Mouse (Mus musculus): ENCODE data around the gene Calm2. TPM values are rescaled to one million over a fixed set of nuclear protein-coding genes. Genes with fewer than 3 reads are reported as not detected.

The Calm2 gene
- polyA plus RNA-seq, 1 experiment, result 57.3 TPM

DNA sequence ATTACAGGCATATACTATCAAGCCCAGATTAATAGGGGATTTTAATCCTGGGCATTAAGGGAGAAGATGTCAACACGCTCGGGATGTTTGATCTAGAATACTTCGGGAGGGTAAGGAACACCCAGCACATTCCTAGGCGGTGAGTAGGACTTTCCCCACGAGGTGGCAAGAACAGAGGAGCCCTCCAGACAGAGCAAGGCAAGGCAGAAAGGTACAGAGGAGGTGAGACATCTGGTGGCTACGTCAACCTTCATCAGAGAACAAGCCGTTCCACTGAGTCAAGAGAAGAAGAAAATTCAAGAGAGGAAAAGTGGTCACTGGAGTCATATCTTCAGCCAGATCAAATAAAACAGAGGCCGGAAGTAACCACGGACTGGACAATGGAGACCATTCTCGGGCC, 26.1 kb upstream of the Calm2 start:
- Histone ChIP-seq H3K27me3 (ENCODE audit: control insufficient read depth, insufficient read depth, low read length) (no peaks in the 10 kb centered on the region), H3K27ac (ENCODE audit: control insufficient read depth, insufficient read depth, low read length) (no peak overlapping the region), H3K36me3 (ENCODE audit: control insufficient read depth, insufficient read depth, low read length) (no peaks in the 10 kb centered on the region), H3K4me1 (replicated peaks; ENCODE audit: control insufficient read depth, insufficient read depth, low read length) (peaks cover 12% of the 10 kb centered on the region), H3K4me3 (ENCODE audit: control insufficient read depth, insufficient read depth, low read length) (no peak overlapping the region)
- TF ChIP-seq POLR2A (IDR thresholded peaks at IDR 0.05; ENCODE audit: control insufficient read depth, extremely low read depth, insufficient read depth, low read length, poor library complexity), result no peak
- TF ChIP-seq CTCF (IDR thresholded peaks at IDR 0.05; ENCODE audit: borderline replicate concordance, control insufficient read depth, extremely low read depth, insufficient read depth, low read length, poor library complexity), result no peak
- no peak for DNase-seq
- 45% methylated on average over 10 of the region's 10 CpGs for WGBS

DNA sequence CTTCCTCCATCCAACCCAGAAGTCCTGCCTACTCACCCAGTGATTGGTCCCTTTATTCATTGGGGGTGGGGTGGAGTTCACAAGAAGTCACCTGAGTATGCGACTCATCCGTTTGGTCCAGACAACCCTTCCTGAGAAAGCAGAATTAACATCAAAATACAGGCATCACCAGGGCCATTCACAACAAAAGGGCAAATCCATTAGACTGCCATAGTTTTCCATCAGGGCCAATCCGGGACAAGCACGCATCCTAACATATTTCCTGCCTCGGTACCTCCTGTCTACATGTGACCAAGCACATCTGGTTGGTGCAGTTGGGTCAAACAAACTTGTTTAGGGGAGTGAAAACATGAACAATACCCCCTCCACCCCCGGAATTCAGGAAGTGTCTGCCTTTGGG, 24.9 kb upstream of the Calm2 start:
- H3K27me3 ChIP-seq (ENCODE audit: control insufficient read depth, insufficient read depth, low read length), result no peaks in the 10 kb centered on the region
- peaks cover 12% of the 10 kb centered on the region for H3K4me1 ChIP-seq (replicated peaks; ENCODE audit: control insufficient read depth, insufficient read depth, low read length)
- DNase-seq, result no peak
- 93% methylated on average over 6 of the region's 6 CpGs for WGBS
- H3K27ac ChIP-seq (ENCODE audit: control insufficient read depth, insufficient read depth, low read length), result no peak overlapping the region
- H3K36me3 ChIP-seq (ENCODE audit: control insufficient read depth, insufficient read depth, low read length), result no peaks in the 10 kb centered on the region
- no peak overlapping the region for H3K4me3 ChIP-seq (ENCODE audit: control insufficient read depth, insufficient read depth, low read length)
- TF ChIP-seq POLR2A (IDR thresholded peaks at IDR 0.05; ENCODE audit: control insufficient read depth, extremely low read depth, insufficient read depth, low read length, poor library complexity), result no peak
- TF ChIP-seq CTCF (IDR thresholded peaks at IDR 0.05; ENCODE audit: borderline replicate concordance, control insufficient read depth, extremely low read depth, insufficient read depth, low read length, poor library complexity), result no peak

DNA sequence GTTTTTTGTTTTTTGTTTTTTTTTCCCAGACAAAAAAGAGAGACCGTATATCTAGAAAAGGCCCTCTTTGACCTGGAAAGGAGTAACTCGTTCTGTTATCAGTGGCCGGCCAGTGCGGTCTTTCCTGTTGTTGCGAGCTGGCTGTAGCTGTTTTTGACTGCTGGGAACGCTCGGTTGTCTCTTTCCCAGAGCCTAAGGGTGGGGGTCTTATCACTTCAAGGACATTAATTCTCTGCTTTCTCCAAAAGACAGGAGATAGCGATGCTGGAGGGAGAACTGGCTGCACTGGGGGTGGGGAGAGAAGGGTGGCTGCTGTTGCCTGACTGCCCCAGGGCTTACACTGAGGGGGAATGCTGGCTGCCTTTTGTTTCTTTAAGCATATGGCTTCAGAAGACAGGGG, 24.1 kb upstream of the Calm2 start:
- no peak for TF ChIP-seq CTCF (IDR thresholded peaks at IDR 0.05; ENCODE audit: borderline replicate concordance, control insufficient read depth, extremely low read depth, insufficient read depth, low read length, poor library complexity)
- no peak for TF ChIP-seq POLR2A (IDR thresholded peaks at IDR 0.05; ENCODE audit: control insufficient read depth, extremely low read depth, insufficient read depth, low read length, poor library complexity)
- H3K4me1 ChIP-seq (replicated peaks; ENCODE audit: control insufficient read depth, insufficient read depth, low read length), result peaks cover 12% of the 10 kb centered on the region
- H3K27me3 ChIP-seq (ENCODE audit: control insufficient read depth, insufficient read depth, low read length), result no peaks in the 10 kb centered on the region
- no peak overlapping the region for H3K27ac ChIP-seq (ENCODE audit: control insufficient read depth, insufficient read depth, low read length)
- 97% methylated on average over 8 of the region's 8 CpGs for WGBS
- H3K36me3 ChIP-seq (ENCODE audit: control insufficient read depth, insufficient read depth, low read length), result no peaks in the 10 kb centered on the region
- no peak for DNase-seq
- no peak overlapping the region for H3K4me3 ChIP-seq (ENCODE audit: control insufficient read depth, insufficient read depth, low read length)

DNA sequence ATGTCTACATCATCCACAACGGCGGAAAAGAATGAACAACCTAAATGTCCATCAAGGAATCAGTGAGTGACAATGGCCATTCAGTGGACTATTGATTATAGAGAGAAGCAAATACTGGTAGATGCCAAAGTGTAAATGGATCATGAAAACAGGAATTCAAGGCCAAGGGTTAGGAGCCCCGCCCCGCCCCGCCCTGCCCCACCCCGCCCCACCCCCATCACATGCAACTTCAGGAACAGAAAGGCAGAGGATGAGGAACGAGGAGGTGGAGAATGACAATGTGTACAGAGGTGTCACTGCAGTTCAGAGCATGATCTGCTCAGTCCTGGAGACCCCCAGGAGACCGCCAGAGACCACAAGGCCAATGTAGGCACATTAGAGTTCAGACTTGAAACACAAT, 23.5 kb upstream of the Calm2 start:
- H3K36me3 ChIP-seq (ENCODE audit: control insufficient read depth, insufficient read depth, low read length), result no peaks in the 10 kb centered on the region
- H3K4me1 ChIP-seq (replicated peaks; ENCODE audit: control insufficient read depth, insufficient read depth, low read length), result peaks cover 12% of the 10 kb centered on the region
- H3K27ac ChIP-seq (ENCODE audit: control insufficient read depth, insufficient read depth, low read length), result no peak overlapping the region
- DNase-seq, result no peak
- TF ChIP-seq CTCF (IDR thresholded peaks at IDR 0.05; ENCODE audit: borderline replicate concordance, control insufficient read depth, extremely low read depth, insufficient read depth, low read length, poor library complexity), result no peak
- no peak for TF ChIP-seq POLR2A (IDR thresholded peaks at IDR 0.05; ENCODE audit: control insufficient read depth, extremely low read depth, insufficient read depth, low read length, poor library complexity)
- H3K27me3 ChIP-seq (ENCODE audit: control insufficient read depth, insufficient read depth, low read length), result no peaks in the 10 kb centered on the region
- no peak overlapping the region for H3K4me3 ChIP-seq (ENCODE audit: control insufficient read depth, insufficient read depth, low read length)
- WGBS, result 88% methylated on average over 8 of the region's 8 CpGs

DNA sequence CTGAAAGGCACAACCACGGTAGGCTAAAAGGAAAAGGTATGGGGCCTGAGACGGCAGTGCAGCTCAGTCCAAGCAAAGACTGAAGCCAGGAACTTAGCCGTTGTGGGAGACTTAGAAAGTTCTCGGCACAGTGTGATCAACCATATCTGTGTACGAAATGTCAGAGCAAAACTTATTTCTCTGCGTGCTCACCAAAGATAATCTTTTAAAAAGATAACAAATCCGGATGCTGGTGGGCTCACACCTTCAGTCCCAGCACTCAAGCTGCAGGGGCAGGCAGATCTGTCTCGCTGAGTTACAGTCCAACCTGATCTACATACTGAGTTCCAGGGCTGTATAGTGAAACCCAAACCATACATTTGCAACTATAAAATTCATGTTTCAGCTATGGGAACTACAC, 22.7 kb upstream of the Calm2 start:
- H3K27me3 ChIP-seq (ENCODE audit: control insufficient read depth, insufficient read depth, low read length), result no peaks in the 10 kb centered on the region
- no peak for TF ChIP-seq CTCF (IDR thresholded peaks at IDR 0.05; ENCODE audit: borderline replicate concordance, control insufficient read depth, extremely low read depth, insufficient read depth, low read length, poor library complexity)
- TF ChIP-seq POLR2A (IDR thresholded peaks at IDR 0.05; ENCODE audit: control insufficient read depth, extremely low read depth, insufficient read depth, low read length, poor library complexity), result no peak
- H3K36me3 ChIP-seq (ENCODE audit: control insufficient read depth, insufficient read depth, low read length), result no peaks in the 10 kb centered on the region
- WGBS, result 88% methylated on average over 8 of the region's 8 CpGs
- H3K4me1 ChIP-seq (replicated peaks; ENCODE audit: control insufficient read depth, insufficient read depth, low read length), result peaks cover 12% of the 10 kb centered on the region
- no peak overlapping the region for H3K27ac ChIP-seq (ENCODE audit: control insufficient read depth, insufficient read depth, low read length)
- no peak for DNase-seq
- no peak overlapping the region for H3K4me3 ChIP-seq (ENCODE audit: control insufficient read depth, insufficient read depth, low read length)

DNA sequence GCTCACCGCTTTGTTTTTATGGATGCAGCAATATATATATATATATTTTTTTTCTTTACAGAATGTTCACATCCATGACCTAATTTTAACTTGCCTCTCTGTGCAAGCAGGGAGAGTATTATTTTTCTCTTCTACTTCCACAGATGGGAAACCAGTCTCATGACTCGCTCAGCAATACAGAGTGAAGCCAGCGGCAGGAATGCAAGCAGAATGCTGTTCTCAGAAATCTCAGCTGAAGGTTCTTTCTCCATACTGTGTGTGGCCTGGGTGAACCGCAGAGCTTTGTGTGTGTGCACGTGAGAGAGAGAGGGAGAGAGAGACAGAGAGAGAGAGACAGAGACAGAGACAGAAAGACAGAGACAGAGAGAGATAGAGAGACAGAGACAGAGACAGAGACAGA, 21.9 kb upstream of the Calm2 start:
- no peaks in the 10 kb centered on the region for H3K27me3 ChIP-seq (ENCODE audit: control insufficient read depth, insufficient read depth, low read length)
- H3K4me3 ChIP-seq (ENCODE audit: control insufficient read depth, insufficient read depth, low read length), result no peak overlapping the region
- no peak for TF ChIP-seq POLR2A (IDR thresholded peaks at IDR 0.05; ENCODE audit: control insufficient read depth, extremely low read depth, insufficient read depth, low read length, poor library complexity)
- no peak for TF ChIP-seq CTCF (IDR thresholded peaks at IDR 0.05; ENCODE audit: borderline replicate concordance, control insufficient read depth, extremely low read depth, insufficient read depth, low read length, poor library complexity)
- WGBS, result 90% methylated on average over 5 of the region's 5 CpGs
- peaks cover 4% of the 10 kb centered on the region; the same call in 1 of the 2 replicates for H3K4me1 ChIP-seq (replicated peaks; ENCODE audit: control insufficient read depth, insufficient read depth, low read length)
- no peaks in the 10 kb centered on the region for H3K36me3 ChIP-seq (ENCODE audit: control insufficient read depth, insufficient read depth, low read length)
- H3K27ac ChIP-seq (ENCODE audit: control insufficient read depth, insufficient read depth, low read length), result no peak overlapping the region
- no peak for DNase-seq

DNA sequence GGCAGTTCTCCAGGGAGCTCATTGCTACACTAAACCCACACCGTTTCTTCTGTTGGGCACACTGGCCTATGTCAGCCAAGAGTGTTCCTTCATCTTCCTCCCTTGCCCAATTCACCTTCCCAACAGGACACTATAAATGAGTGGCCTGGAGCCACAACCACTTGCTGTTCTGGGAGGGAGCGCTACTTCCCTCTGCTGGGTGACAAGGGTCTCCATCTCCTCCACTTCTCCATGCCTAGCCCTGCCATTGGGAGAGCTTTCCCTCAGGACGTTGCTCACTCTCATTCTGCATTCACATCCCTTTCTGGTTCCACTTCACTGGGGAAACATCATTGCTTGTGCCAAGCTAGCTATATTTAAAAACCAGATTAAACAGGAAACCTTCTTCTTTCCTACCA, 14.8 kb upstream of the Calm2 start:
- Histone ChIP-seq H3K36me3 (ENCODE audit: control insufficient read depth, insufficient read depth, low read length) (no peaks in the 10 kb centered on the region), H3K27me3 (ENCODE audit: control insufficient read depth, insufficient read depth, low read length) (no peaks in the 10 kb centered on the region), H3K27ac (ENCODE audit: control insufficient read depth, insufficient read depth, low read length) (no peak overlapping the region), H3K4me3 (ENCODE audit: control insufficient read depth, insufficient read depth, low read length) (no peak overlapping the region), H3K4me1 (replicated peaks; ENCODE audit: control insufficient read depth, insufficient read depth, low read length) (peaks cover 26% of the 10 kb centered on the region)
- TF ChIP-seq POLR2A (IDR thresholded peaks at IDR 0.05; ENCODE audit: control insufficient read depth, extremely low read depth, insufficient read depth, low read length, poor library complexity) (no peak), CTCF (IDR thresholded peaks at IDR 0.05; ENCODE audit: borderline replicate concordance, control insufficient read depth, extremely low read depth, insufficient read depth, low read length, poor library complexity) (no peak)
- DNase-seq, result no peak
- WGBS, result 50% methylated on average over 3 of the region's 3 CpGs
